Mouse (Mus musculus): ENCODE measurements at regions not wholly inside any gene's neighbourhood (a gene's known extent, or its start where the extent isn't known, plus 50 kb on each side); places are given as distances from the start of the nearest gene placed in this dataset.

GRCm38 (mm10) chr2:46802812-46803211 is 1685.6 kb upstream of the Zeb2 start:
- peak; percentile 2 for DNase-seq

Data from retina, postnatal 1 day (tissue).